Mouse (Mus musculus): ENCODE measurements around the gene Tanc2.

- TF ChIP-seq CTCF (IDR thresholded peaks at IDR 0.05; ENCODE audit: insufficient read depth, low read depth, low read length) = no peak
- TF ChIP-seq POLR2A (IDR thresholded peaks at IDR 0.05; ENCODE audit: insufficient read depth, low read depth, low read length) = no peak
Observed at GRCm38 (mm10) chr11:105931380-105931779, 341.6 kb downstream of the Tanc2 start.

Measured in olfactory bulb, adult 2 months (tissue).